In genomic region chr7:45560843-45561623, GRCm38 (mm10) we compare ENCODE assay signal across 1 mouse cellular context.
TF ChIP-seq lines count a peak whose summit lies in the region.

No protein-coding gene starts in this region.

TF ChIP-seq in CH12.LX, 34 proteins besides CTCF, POLR2A, EP300 and RAD21:
- peak; percentile 82 for TF ChIP-seq MYC (IDR thresholded peaks at IDR 0.05; ENCODE audit: low read depth, low read length)
- peak; percentile 65 for TF ChIP-seq MXI1 (IDR thresholded peaks at IDR 0.05; ENCODE audit: low read depth, low read length)
- no peak for TF ChIP-seq USF1 (IDR thresholded peaks at IDR 0.05; ENCODE audit: low read depth, low read length)
- TF ChIP-seq TCF12 (IDR thresholded peaks at IDR 0.05; ENCODE audit: low read depth, low read length): no peak; the same call in 1 of the 2 replicates
- TF ChIP-seq GABPA (IDR thresholded peaks at IDR 0.05; ENCODE audit: insufficient replicate concordance, low read depth, low read length): no peak
- TF ChIP-seq ZNF384 (IDR thresholded peaks at IDR 0.05; ENCODE audit: low read depth, low read length): no peak
- no peak for TF ChIP-seq POLR2AphosphoS2 (IDR thresholded peaks at IDR 0.05; ENCODE audit: low read depth, low read length)
- TF ChIP-seq MAX (IDR thresholded peaks at IDR 0.05; ENCODE audit: low read length): peak; percentile 60
- TF ChIP-seq HCFC1 (IDR thresholded peaks at IDR 0.05; ENCODE audit: low read depth, low read length): 0 out of 2 replicates have a peak, but pooled peaks have one; percentile 31
- peak; percentile 70 for TF ChIP-seq CHD2 (IDR thresholded peaks at IDR 0.05; ENCODE audit: low read length)
- TF ChIP-seq ETS1 (conservative IDR thresholded peaks at IDR 0.05; ENCODE audit: low read depth, low read length): 0 out of 2 replicates have a peak, but pooled peaks have one; percentile 6
- 0 out of 2 replicates have a peak, but pooled peaks have one; percentile 3 for TF ChIP-seq ZC3H11A (IDR thresholded peaks at IDR 0.05; ENCODE audit: low read depth, low read length)
- TF ChIP-seq SIN3A (IDR thresholded peaks at IDR 0.05; ENCODE audit: low read length): peak; percentile 55; the same call in 1 of the 2 replicates
- peak; percentile 84 for TF ChIP-seq BHLHE40 (IDR thresholded peaks at IDR 0.05; ENCODE audit: low read depth, low read length)
- TF ChIP-seq MAZ (IDR thresholded peaks at IDR 0.05; ENCODE audit: low read depth, low read length): peak; percentile 68; the same call in 1 of the 2 replicates
- peak; percentile 61 for TF ChIP-seq SMC3 (IDR thresholded peaks at IDR 0.05; ENCODE audit: low read depth, low read length)
- no peak for TF ChIP-seq E2F4 (IDR thresholded peaks at IDR 0.05; ENCODE audit: insufficient replicate concordance, low read depth, low read length)
- no peak for TF ChIP-seq JUN (IDR thresholded peaks at IDR 0.05; ENCODE audit: insufficient read depth, low read depth, low read length)
- no peak for TF ChIP-seq USF2 (conservative IDR thresholded peaks at IDR 0.05; ENCODE audit: low read depth, low read length)
